Mouse (Mus musculus): ENCODE data around the gene Dip2b. TPM values are rescaled to one million over a fixed set of nuclear protein-coding genes. Genes with fewer than 3 reads are reported as not detected.
A peak's percentile ranks its signal among the peaks of the same experiment; 100 is the strongest.

Dip2b gene
- 14.3 and 15.9 TPM in 2 replicates for polyA plus RNA-seq (2016; fragmentation: Nextera tagmentation; extraction: Ambion mirVana)

- peaks cover 6% of the 10 kb centered on the region; the same call in 1 of the 2 replicates for H3K36me3 ChIP-seq
- peak; percentile 86 for ATAC-seq (ENCODE audit: insufficient number of reproducible peaks, insufficient read depth, low FRiP score, low TSS enrichment, low read depth)
- H3K9me3 ChIP-seq = no peaks in the 10 kb centered on the region
- peak within 1 kb of the TSS; percentile 88 for H3K4me3 ChIP-seq (replicated peaks)
- H3K27ac ChIP-seq = peak within 1 kb of the TSS; percentile 97
- peak within 1 kb of the TSS; percentile 79 for H3K4me2 ChIP-seq
- peak within 1 kb of the TSS; percentile 95 for H3K9ac ChIP-seq (replicated peaks)
- peaks cover 20% of the 10 kb centered on the region for H3K4me1 ChIP-seq (replicated peaks)
- WGBS = under 1% methylated on average over 56 of the region's 68 CpGs
- H3K27me3 ChIP-seq = peaks cover 7% of the 10 kb centered on the region; the same call in 1 of the 2 replicates
These were observed at the start of gene Dip2b for GRCm38 (mm10) chr15:100038470-100038971. TSS of gene Dip2b (plus strand) at chr15:100038664.

- Histone ChIP-seq H3K4me3 (replicated peaks) (no peak overlapping the region), H3K27me3 (no peaks in the 10 kb centered on the region), H3K9me3 (no peaks in the 10 kb centered on the region), H3K36me3 (peaks cover 73% of the 10 kb centered on the region), H3K4me2 (no peak overlapping the region), H3K9ac (replicated peaks) (no peak overlapping the region), H3K4me1 (replicated peaks) (no peaks in the 10 kb centered on the region), H3K27ac (no peak overlapping the region)
- 94% methylated on average over 1 of the region's 1 CpGs for WGBS
- ATAC-seq (ENCODE audit: insufficient number of reproducible peaks, insufficient read depth, low FRiP score, low TSS enrichment, low read depth) = no peak
These were observed 45.4 kb upstream of the Dip2b start for GRCm38 (mm10) chr15:99993100-99993499.

- no peak overlapping the region for H3K4me2 ChIP-seq
- H3K36me3 ChIP-seq = peaks cover 74% of the 10 kb centered on the region
- H3K9me3 ChIP-seq = no peaks in the 10 kb centered on the region
- H3K9ac ChIP-seq (replicated peaks) = no peak overlapping the region
- no peaks in the 10 kb centered on the region for H3K27me3 ChIP-seq
- H3K4me3 ChIP-seq (replicated peaks) = no peak overlapping the region
- ATAC-seq (ENCODE audit: insufficient number of reproducible peaks, insufficient read depth, low FRiP score, low TSS enrichment, low read depth) = no peak
- no peaks in the 10 kb centered on the region for H3K4me1 ChIP-seq (replicated peaks)
- no peak overlapping the region for H3K27ac ChIP-seq
- 94% methylated on average over 6 of the region's 6 CpGs for WGBS
These were observed 41.2 kb upstream of the Dip2b start for GRCm38 (mm10) chr15:99997114-99997804.

GRCm38 (mm10) chr15:99999390-99999789 lies 39.1 kb upstream of the Dip2b start:
- Histone ChIP-seq H3K4me1 (replicated peaks) (no peaks in the 10 kb centered on the region), H3K4me3 (replicated peaks) (no peak overlapping the region), H3K9ac (replicated peaks) (no peak overlapping the region), H3K36me3 (peaks cover 82% of the 10 kb centered on the region), H3K9me3 (no peaks in the 10 kb centered on the region), H3K27ac (no peak overlapping the region), H3K4me2 (no peak overlapping the region), H3K27me3 (no peaks in the 10 kb centered on the region)
- WGBS = 89% methylated on average over 1 of the region's 1 CpGs
- ATAC-seq (ENCODE audit: insufficient number of reproducible peaks, insufficient read depth, low FRiP score, low TSS enrichment, low read depth) = no peak

- Histone ChIP-seq H3K4me1 (replicated peaks) (no peaks in the 10 kb centered on the region), H3K27me3 (no peaks in the 10 kb centered on the region), H3K36me3 (peaks cover 91% of the 10 kb centered on the region), H3K4me2 (no peak overlapping the region), H3K27ac (no peak overlapping the region), H3K4me3 (replicated peaks) (no peak overlapping the region), H3K9ac (replicated peaks) (no peak overlapping the region), H3K9me3 (no peaks in the 10 kb centered on the region)
- ATAC-seq (ENCODE audit: insufficient number of reproducible peaks, insufficient read depth, low FRiP score, low TSS enrichment, low read depth) = no peak
- WGBS = 90% methylated on average over 7 of the region's 7 CpGs
These were observed 33.7 kb upstream of the Dip2b start for GRCm38 (mm10) chr15:100004677-100005273.

- Histone ChIP-seq H3K4me3 (replicated peaks) (no peak overlapping the region), H3K36me3 (peaks cover 96% of the 10 kb centered on the region), H3K9ac (replicated peaks) (no peak overlapping the region), H3K4me2 (no peak overlapping the region), H3K27ac (no peak overlapping the region), H3K9me3 (no peaks in the 10 kb centered on the region), H3K27me3 (no peaks in the 10 kb centered on the region), H3K4me1 (replicated peaks) (no peaks in the 10 kb centered on the region)
- no peak for ATAC-seq (ENCODE audit: insufficient number of reproducible peaks, insufficient read depth, low FRiP score, low TSS enrichment, low read depth)
These were observed 32.3 kb upstream of the Dip2b start for GRCm38 (mm10) chr15:100006180-100006579.

GRCm38 (mm10) chr15:100018280-100018899 lies 20.1 kb upstream of the Dip2b start:
- H3K4me1 ChIP-seq (replicated peaks) = no peaks in the 10 kb centered on the region
- H3K4me3 ChIP-seq (replicated peaks) = no peak overlapping the region
- no peaks in the 10 kb centered on the region for H3K9me3 ChIP-seq
- no peaks in the 10 kb centered on the region for H3K27me3 ChIP-seq
- H3K4me2 ChIP-seq = no peak overlapping the region
- H3K9ac ChIP-seq (replicated peaks) = no peak overlapping the region
- ATAC-seq (ENCODE audit: insufficient number of reproducible peaks, insufficient read depth, low FRiP score, low TSS enrichment, low read depth) = no peak
- 81% methylated on average over 6 of the region's 6 CpGs for WGBS
- H3K27ac ChIP-seq = no peak overlapping the region
- peaks cover 13% of the 10 kb centered on the region for H3K36me3 ChIP-seq

- Histone ChIP-seq H3K4me2 (no peak overlapping the region), H3K4me3 (replicated peaks) (no peak overlapping the region), H3K9ac (replicated peaks) (no peak overlapping the region), H3K4me1 (replicated peaks) (no peaks in the 10 kb centered on the region), H3K27ac (no peak overlapping the region), H3K9me3 (no peaks in the 10 kb centered on the region), H3K36me3 (peaks cover 6% of the 10 kb centered on the region), H3K27me3 (no peaks in the 10 kb centered on the region)
- ATAC-seq (ENCODE audit: insufficient number of reproducible peaks, insufficient read depth, low FRiP score, low TSS enrichment, low read depth) = no peak
- WGBS = 90% methylated on average over 1 of the region's 1 CpGs
These were observed 17.3 kb upstream of the Dip2b start for GRCm38 (mm10) chr15:100021175-100021574.

GRCm38 (mm10) chr15:100022923-100023322 lies 15.5 kb upstream of the Dip2b start:
- H3K4me1 ChIP-seq (replicated peaks) = no peaks in the 10 kb centered on the region
- 24% methylated on average over 5 of the region's 5 CpGs for WGBS
- no peak for ATAC-seq (ENCODE audit: insufficient number of reproducible peaks, insufficient read depth, low FRiP score, low TSS enrichment, low read depth)
- H3K36me3 ChIP-seq = no peaks in the 10 kb centered on the region
- no peak overlapping the region for H3K4me3 ChIP-seq (replicated peaks)
- no peak overlapping the region for H3K9ac ChIP-seq (replicated peaks)
- H3K4me2 ChIP-seq = no peak overlapping the region
- H3K9me3 ChIP-seq = no peaks in the 10 kb centered on the region
- H3K27me3 ChIP-seq = no peaks in the 10 kb centered on the region
- H3K27ac ChIP-seq = no peak overlapping the region

GRCm38 (mm10) chr15:100025076-100025834 lies 13.2 kb upstream of the Dip2b start:
- Histone ChIP-seq H3K36me3 (no peaks in the 10 kb centered on the region), H3K27me3 (no peaks in the 10 kb centered on the region), H3K27ac (no peak overlapping the region), H3K4me3 (replicated peaks) (no peak overlapping the region), H3K4me2 (no peak overlapping the region), H3K4me1 (replicated peaks) (no peaks in the 10 kb centered on the region), H3K9me3 (no peaks in the 10 kb centered on the region), H3K9ac (replicated peaks) (no peak overlapping the region)
- no peak for ATAC-seq (ENCODE audit: insufficient number of reproducible peaks, insufficient read depth, low FRiP score, low TSS enrichment, low read depth)
- 76% methylated on average over 11 of the region's 11 CpGs for WGBS

- H3K4me2 ChIP-seq = no peak overlapping the region
- WGBS = 86% methylated on average over 2 of the region's 2 CpGs
- no peaks in the 10 kb centered on the region for H3K27me3 ChIP-seq
- H3K4me3 ChIP-seq (replicated peaks) = no peak overlapping the region
- no peak for ATAC-seq (ENCODE audit: insufficient number of reproducible peaks, insufficient read depth, low FRiP score, low TSS enrichment, low read depth)
- peaks cover 3% of the 10 kb centered on the region; the same call in 1 of the 2 replicates for H3K9me3 ChIP-seq
- no peak overlapping the region for H3K27ac ChIP-seq
- no peaks in the 10 kb centered on the region for H3K4me1 ChIP-seq (replicated peaks)
- no peaks in the 10 kb centered on the region for H3K36me3 ChIP-seq
- no peak overlapping the region for H3K9ac ChIP-seq (replicated peaks)
These were observed 10.3 kb upstream of the Dip2b start for GRCm38 (mm10) chr15:100028133-100028532.

Measured in limb, embryonic 12.5 days (tissue).